Mouse (Mus musculus): ENCODE measurements around the gene Ciapin1. TPM values are rescaled to one million over a fixed set of nuclear protein-coding genes. Genes with fewer than 3 reads are reported as not detected.

The Ciapin1 gene
- polyA plus RNA-seq, 1 experiment from 2014 or later, result 151 TPM

DNA sequence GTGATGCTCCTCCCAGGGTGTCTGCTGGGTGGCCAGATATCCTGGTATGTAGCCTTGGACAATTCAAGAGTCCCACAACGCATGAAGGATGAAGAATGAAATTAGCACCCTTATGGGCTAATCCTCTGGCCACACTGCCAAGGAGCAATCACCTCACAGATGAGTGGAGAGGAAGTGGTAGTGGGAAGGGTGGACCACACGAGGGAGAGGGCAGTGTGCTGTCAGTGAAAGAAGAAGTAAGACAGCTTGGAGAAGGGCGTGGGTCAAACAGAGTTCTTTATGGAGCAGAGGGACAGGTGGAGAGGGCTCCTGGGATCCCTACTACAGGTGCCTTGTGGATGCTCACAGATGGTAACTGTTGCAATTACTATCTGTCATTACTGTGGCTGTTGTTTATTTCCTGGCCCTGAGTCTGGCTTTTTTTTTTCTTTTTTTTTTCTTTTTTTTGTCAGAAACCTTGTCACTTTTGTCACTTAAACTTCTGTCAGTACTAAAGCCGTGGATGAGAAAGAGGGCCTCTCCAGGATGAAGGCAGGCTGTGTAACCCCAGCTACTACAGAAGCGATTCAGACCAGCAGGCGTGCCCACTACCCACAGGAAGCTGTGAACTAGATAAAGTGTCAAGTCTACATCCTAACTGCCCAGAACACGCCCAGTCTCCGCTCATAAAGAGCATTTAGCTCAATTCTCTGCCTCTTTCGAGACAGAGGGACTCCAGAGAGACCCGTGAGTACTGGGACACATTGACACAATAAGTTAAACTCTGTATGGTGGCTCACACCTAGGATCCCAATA is 33.4 kb downstream of the Ciapin1 start:
- Histone ChIP-seq H3K4me2 (replicated peaks) (no peak overlapping the region), H3K4me1 (replicated peaks; ENCODE audit: control insufficient read depth, insufficient read depth, low read length) (no peaks in the 10 kb centered on the region), H3K9me3 (ENCODE audit: control insufficient read depth, low read length) (no peaks in the 10 kb centered on the region), H3K9ac (no peak overlapping the region), H3K4me3 (replicated peaks; ENCODE audit: low read length) (no peak overlapping the region), H3K27ac (no peak overlapping the region), H3K27me3 (ENCODE audit: control insufficient read depth, insufficient read depth, low read length) (no peaks in the 10 kb centered on the region), H3K36me3 (replicated peaks; ENCODE audit: control insufficient read depth, insufficient read depth) (no peaks in the 10 kb centered on the region)
- ATAC-seq (ENCODE audit: low FRiP score) (no peak), DNase-seq (ENCODE audit: low spot score) (no peak)
- 81% methylated on average over 10 of the region's 10 CpGs for WGBS

DNA sequence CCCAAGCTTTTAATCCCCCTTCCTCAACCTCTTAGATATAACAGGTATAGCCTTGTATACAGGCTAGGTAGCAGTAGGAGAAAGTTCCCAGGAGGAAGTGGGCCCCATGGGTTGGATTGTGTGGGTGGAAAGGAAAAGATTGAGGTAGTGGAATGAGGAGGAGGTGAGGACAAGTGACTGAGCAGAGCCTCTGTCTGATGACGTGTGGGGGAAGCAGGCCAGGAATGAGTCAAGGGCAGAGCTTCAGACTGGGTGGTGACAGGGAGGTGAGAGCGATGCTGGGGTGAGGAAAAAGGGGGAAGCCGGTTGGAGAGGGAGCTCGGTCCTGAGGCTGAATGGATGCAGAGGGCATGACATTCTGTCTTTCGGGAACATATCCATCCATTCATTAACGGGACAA is 34.6 kb downstream of the Ciapin1 start:
- Histone ChIP-seq H3K9me3 (ENCODE audit: control insufficient read depth, low read length) (no peaks in the 10 kb centered on the region), H3K4me2 (replicated peaks) (no peak overlapping the region), H3K4me1 (replicated peaks; ENCODE audit: control insufficient read depth, insufficient read depth, low read length) (no peaks in the 10 kb centered on the region), H3K9ac (no peak overlapping the region), H3K36me3 (replicated peaks; ENCODE audit: control insufficient read depth, insufficient read depth) (no peaks in the 10 kb centered on the region), H3K27me3 (ENCODE audit: control insufficient read depth, insufficient read depth, low read length) (no peaks in the 10 kb centered on the region), H3K27ac (no peak overlapping the region), H3K4me3 (replicated peaks; ENCODE audit: low read length) (no peak overlapping the region)
- 74% methylated on average over 6 of the region's 6 CpGs for WGBS
- ATAC-seq (ENCODE audit: low FRiP score) (no peak), DNase-seq (ENCODE audit: low spot score) (no peak)

DNA sequence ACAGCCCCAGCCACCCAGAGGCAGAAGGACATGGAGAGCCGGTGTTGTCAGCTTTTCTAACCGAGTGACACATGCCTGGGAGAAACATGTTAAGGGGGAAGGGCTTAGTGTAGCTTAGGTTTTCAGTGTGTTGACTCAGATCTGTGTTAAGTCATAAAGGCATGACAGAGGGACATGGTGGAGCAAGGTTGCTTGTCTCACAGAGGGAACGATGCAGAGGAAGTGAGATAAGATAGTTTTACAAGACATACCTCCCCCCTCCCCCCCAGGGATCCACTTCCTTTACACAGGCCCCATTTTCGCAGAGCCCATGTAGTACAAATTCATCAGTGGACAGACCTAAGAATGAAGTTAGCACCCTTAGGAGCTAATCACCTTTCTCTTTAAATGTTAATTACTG is 35.8 kb downstream of the Ciapin1 start:
- 87% methylated on average over 4 of the region's 4 CpGs for WGBS
- Histone ChIP-seq H3K9ac (no peak overlapping the region), H3K4me3 (replicated peaks; ENCODE audit: low read length) (no peak overlapping the region)

DNA sequence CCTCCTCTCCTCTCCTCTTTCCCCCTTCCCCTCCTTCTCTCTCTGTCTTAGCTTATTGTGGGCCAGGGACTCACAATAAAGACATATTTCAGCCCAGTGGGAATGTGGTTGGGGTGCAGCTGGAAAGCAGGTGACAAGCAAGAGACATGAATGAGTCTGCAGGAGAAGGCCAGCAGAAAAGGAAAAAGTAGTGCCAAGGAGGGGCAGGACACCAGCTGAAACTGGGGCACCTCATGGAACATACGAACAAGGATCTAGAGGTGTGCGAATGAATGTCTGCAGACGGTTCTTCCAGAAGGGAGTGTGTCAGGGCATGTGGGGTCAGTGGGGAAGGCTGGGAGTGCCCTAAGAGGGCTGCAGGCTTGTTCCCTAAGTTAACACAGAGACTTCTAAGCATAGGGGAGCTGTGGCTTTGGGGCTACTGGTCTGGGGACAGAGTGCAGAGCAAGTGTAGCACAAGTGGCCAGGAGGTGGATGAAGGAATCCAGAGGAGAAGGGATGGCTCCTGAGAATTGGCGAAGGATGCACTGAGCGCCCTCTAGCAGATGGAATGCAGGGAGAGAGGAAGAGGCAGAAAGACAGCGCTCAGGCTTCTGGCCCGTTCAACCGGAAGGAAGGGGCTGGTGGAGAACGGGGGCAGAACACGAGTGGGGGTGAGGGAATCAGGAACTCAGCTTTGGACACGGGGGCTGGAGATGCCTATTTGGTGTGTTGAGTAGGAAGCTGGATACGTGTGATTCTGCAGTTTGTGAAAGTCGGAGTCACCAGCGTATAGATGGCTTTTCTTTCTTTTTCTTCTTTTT is 36.7 kb downstream of the Ciapin1 start:
- Histone ChIP-seq H3K9me3 (ENCODE audit: control insufficient read depth, low read length) (no peaks in the 10 kb centered on the region), H3K9ac (no peak overlapping the region), H3K4me2 (replicated peaks) (no peak overlapping the region), H3K27ac (no peak overlapping the region), H3K4me1 (replicated peaks; ENCODE audit: control insufficient read depth, insufficient read depth, low read length) (no peaks in the 10 kb centered on the region), H3K36me3 (replicated peaks; ENCODE audit: control insufficient read depth, insufficient read depth) (no peaks in the 10 kb centered on the region), H3K4me3 (replicated peaks; ENCODE audit: low read length) (no peak overlapping the region), H3K27me3 (ENCODE audit: control insufficient read depth, insufficient read depth, low read length) (no peaks in the 10 kb centered on the region)
- ATAC-seq (ENCODE audit: low FRiP score) (no peak), DNase-seq (ENCODE audit: low spot score) (no peak)
- WGBS, result 42% methylated on average over 14 of the region's 14 CpGs

More for the DNA sequence above, 35.8 kb downstream of the Ciapin1 start:
- no peaks in the 10 kb centered on the region for H3K9me3 ChIP-seq (ENCODE audit: control insufficient read depth, low read length)
- H3K27me3 ChIP-seq (ENCODE audit: control insufficient read depth, insufficient read depth, low read length), result no peaks in the 10 kb centered on the region
- H3K36me3 ChIP-seq (replicated peaks; ENCODE audit: control insufficient read depth, insufficient read depth), result no peaks in the 10 kb centered on the region
- H3K27ac ChIP-seq, result no peak overlapping the region
- DNase-seq (ENCODE audit: low spot score) (no peak), ATAC-seq (ENCODE audit: low FRiP score) (no peak)
- H3K4me1 ChIP-seq (replicated peaks; ENCODE audit: control insufficient read depth, insufficient read depth, low read length), result no peaks in the 10 kb centered on the region
- no peak overlapping the region for H3K4me2 ChIP-seq (replicated peaks)

DNA sequence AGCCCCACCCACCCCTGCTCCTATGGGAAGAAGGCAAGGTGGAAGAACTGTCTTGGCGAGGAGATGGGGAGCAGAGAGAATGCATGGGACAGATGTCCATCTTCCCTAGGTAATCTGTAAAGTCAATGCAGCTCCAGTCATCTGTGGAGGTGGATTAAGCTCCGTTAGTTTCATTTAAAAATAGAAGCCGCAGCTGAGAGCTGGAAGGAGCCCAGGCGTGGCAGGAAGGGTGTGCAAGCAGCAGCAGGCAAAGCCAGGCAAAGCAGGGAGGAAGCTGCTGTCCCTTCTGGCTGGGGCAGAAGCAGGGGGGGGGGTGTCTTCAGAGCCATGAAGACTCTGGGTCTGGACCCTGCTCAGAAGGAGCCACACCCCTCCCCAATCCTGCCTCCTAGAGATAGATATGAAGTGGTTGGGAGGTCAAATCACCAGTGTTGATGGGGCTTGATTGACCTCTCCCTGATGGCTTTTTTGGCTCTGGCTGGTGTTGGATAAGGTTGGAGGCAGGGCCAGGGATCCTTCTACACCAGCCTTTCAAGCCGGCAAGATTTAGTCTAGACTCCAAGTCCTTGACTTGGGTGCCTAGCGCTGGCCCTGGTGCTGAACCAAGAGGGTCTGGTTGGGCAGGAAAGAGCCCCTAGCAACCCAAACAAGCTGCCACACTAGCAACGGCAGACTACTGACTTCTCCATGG is 37.7 kb downstream of the Ciapin1 start:
- H3K4me1 ChIP-seq (replicated peaks; ENCODE audit: control insufficient read depth, insufficient read depth, low read length), result no peaks in the 10 kb centered on the region
- H3K9me3 ChIP-seq (ENCODE audit: control insufficient read depth, low read length), result no peaks in the 10 kb centered on the region
- no peak for DNase-seq (ENCODE audit: low spot score)
- ATAC-seq (ENCODE audit: low FRiP score), result no peak
- no peak overlapping the region for H3K4me3 ChIP-seq (replicated peaks; ENCODE audit: low read length)
- no peaks in the 10 kb centered on the region for H3K36me3 ChIP-seq (replicated peaks; ENCODE audit: control insufficient read depth, insufficient read depth)
- H3K9ac ChIP-seq, result no peak overlapping the region
- WGBS, result 65% methylated on average over 7 of the region's 7 CpGs
- no peak overlapping the region for H3K4me2 ChIP-seq (replicated peaks)
- H3K27ac ChIP-seq, result no peak overlapping the region
- H3K27me3 ChIP-seq (ENCODE audit: control insufficient read depth, insufficient read depth, low read length), result no peaks in the 10 kb centered on the region

DNA sequence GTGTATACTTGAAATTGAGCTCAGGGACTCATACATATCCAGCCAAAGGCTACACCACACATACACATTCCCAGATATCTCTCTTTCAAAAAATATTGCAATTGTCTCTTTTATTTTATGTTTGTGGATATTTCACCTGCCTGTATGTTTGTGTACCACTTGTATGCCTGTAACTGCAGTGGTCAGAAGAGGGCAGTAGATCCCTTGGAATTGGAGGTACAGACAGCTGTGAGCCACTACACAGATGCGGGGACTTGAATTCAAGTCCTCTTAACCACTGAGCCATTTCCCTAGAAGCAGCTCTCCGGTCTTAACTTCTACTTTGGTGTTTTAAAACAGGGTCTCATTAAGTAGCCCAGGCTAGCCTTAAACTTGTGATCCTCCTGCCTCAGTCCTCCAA is 43.4 kb downstream of the Ciapin1 start:
- H3K4me2 ChIP-seq (replicated peaks), result no peak overlapping the region
- H3K4me1 ChIP-seq (replicated peaks; ENCODE audit: control insufficient read depth, insufficient read depth, low read length), result no peaks in the 10 kb centered on the region
- DNase-seq (ENCODE audit: low spot score) (no peak), ATAC-seq (ENCODE audit: low FRiP score) (no peak)
- WGBS, result 91% methylated on average over 2 of the region's 2 CpGs
- no peak overlapping the region for H3K9ac ChIP-seq
- no peak overlapping the region for H3K27ac ChIP-seq
- no peaks in the 10 kb centered on the region for H3K36me3 ChIP-seq (replicated peaks; ENCODE audit: control insufficient read depth, insufficient read depth)
- no peaks in the 10 kb centered on the region for H3K9me3 ChIP-seq (ENCODE audit: control insufficient read depth, low read length)
- H3K4me3 ChIP-seq (replicated peaks; ENCODE audit: low read length), result no peak overlapping the region
- no peaks in the 10 kb centered on the region for H3K27me3 ChIP-seq (ENCODE audit: control insufficient read depth, insufficient read depth, low read length)

DNA sequence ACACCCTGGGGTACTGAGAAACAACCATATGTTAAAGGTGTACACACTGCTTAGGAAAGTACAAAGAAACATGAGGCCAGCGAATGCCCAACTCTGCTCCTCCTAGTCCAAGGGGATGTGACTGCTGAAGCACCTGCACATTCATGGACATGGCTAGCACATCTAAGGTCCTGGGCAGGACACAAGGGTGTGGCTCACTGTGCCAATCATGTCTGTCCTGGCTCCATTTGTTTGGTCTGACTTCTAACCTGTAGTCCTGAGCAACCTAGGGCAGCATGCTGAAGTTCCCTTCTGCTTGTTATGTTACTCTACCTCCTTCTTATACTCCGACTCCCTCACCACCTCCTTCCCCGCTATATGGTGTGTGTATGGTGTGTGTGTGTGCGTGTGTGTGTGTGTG is 43.8 kb downstream of the Ciapin1 start:
- Histone ChIP-seq H3K27ac (no peak overlapping the region), H3K4me1 (replicated peaks; ENCODE audit: control insufficient read depth, insufficient read depth, low read length) (no peaks in the 10 kb centered on the region), H3K4me3 (replicated peaks; ENCODE audit: low read length) (no peak overlapping the region), H3K4me2 (replicated peaks) (no peak overlapping the region), H3K36me3 (replicated peaks; ENCODE audit: control insufficient read depth, insufficient read depth) (no peaks in the 10 kb centered on the region), H3K9ac (no peak overlapping the region), H3K27me3 (ENCODE audit: control insufficient read depth, insufficient read depth, low read length) (no peaks in the 10 kb centered on the region), H3K9me3 (ENCODE audit: control insufficient read depth, low read length) (no peaks in the 10 kb centered on the region)
- 99% methylated on average over 4 of the region's 4 CpGs for WGBS
- ATAC-seq (ENCODE audit: low FRiP score), result no peak
- DNase-seq (ENCODE audit: low spot score), result no peak

DNA sequence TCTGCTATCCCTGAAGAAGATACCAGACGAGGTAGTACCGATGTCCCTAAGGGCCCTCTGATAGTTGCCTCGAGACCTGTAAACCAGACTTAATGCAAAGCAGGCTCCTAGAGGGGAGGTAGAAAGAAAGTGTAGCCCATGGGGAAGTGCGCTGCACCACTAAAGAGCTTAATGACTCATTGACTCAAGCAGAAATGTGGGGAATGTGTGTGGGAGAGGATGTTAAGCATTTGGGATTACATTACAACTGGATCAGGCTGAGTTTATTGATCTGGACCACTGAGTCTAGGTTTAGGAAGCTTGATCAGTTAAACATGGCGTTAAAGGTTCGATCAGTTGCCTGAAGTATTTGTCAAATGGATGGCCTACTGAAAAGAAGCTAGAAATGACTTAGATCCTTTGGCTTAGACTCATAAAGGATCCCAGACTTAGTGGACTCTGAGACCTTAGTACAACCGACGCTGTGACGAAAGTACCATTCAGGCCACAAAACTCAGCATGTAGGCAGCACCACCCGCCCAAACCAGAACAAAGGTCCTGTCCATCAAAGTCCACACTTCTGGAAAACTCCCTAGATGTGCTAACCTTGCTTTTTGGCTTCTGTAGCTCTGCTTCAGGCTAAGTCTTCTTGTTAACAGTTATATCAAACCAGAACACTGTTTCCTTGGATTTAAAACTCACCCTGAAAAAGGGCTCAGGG is 48.8 kb downstream of the Ciapin1 start:
- no peak overlapping the region for H3K4me3 ChIP-seq (replicated peaks; ENCODE audit: low read length)
- no peak overlapping the region for H3K27ac ChIP-seq
- no peaks in the 10 kb centered on the region for H3K27me3 ChIP-seq (ENCODE audit: control insufficient read depth, insufficient read depth, low read length)
- 61% methylated on average over 10 of the region's 10 CpGs for WGBS
- no peak for DNase-seq (ENCODE audit: low spot score)
- no peak overlapping the region for H3K9ac ChIP-seq
- H3K36me3 ChIP-seq (replicated peaks; ENCODE audit: control insufficient read depth, insufficient read depth), result no peaks in the 10 kb centered on the region
- ATAC-seq (ENCODE audit: low FRiP score), result no peak
- no peaks in the 10 kb centered on the region for H3K4me1 ChIP-seq (replicated peaks; ENCODE audit: control insufficient read depth, insufficient read depth, low read length)
- no peaks in the 10 kb centered on the region for H3K9me3 ChIP-seq (ENCODE audit: control insufficient read depth, low read length)
- no peak overlapping the region for H3K4me2 ChIP-seq (replicated peaks)
